Mouse (Mus musculus): ENCODE results near the gene Olfr1427. TPM values are rescaled to one million over a fixed set of nuclear protein-coding genes. Genes with fewer than 3 reads are reported as not detected.
A peak's percentile ranks its signal among the peaks of the same experiment; 100 is the strongest.
"Not testable (repeated sequence)": the region's sequence is repeated elsewhere in the genome, so short reads cannot be mapped to it uniquely, and the experiment has no call there.

Gene Olfr1427
- not detected in 2 replicates for total RNA-seq (2017)

DNA sequence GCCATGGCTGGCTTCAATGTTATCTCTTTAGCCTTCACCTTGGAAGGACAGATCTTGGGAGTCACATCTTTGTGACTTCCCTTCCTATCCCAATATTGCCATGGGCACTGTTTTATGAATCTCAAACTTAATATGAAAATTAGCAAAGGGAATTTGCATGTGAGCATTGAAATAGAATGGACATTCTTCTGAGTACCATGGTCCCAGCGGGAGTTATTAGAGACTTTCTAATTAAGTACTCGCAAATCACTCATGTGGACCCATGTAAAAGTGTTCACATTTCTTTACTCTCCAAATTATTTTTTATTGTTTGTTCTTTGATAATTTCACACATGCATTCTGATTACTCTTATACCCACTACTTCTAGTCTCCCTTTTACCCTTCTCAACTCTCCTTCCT, at the start of gene Olfr1427:
TSS of gene Olfr1427 (minus strand) at position 101 of the 400 bp plus-strand sequence.
- no peak for ATAC-seq (replicated peaks; ENCODE audit: low read depth, poor library complexity, severe bottlenecking)

DNA sequence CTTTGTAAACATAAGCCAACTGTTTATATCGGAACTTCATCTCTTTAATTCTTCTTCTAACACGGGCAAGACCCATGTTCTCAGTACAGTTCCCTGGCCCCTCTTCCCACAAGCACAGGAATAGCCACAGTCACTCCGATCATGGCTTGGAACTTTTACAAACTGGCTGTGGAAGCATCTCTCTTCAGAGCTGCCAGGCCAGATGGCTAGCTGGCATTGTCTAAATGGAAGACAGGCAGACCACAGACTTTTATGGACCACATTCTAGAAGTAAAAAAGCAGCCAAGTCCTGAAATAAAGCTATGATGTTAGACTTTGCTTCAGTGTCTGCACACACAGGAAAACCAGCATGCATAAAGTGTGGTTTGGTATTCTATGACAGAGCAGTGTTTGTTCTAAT, 42.3 kb upstream of the Olfr1427 start:
- no peak for ATAC-seq (replicated peaks; ENCODE audit: low read depth, poor library complexity, severe bottlenecking)

DNA sequence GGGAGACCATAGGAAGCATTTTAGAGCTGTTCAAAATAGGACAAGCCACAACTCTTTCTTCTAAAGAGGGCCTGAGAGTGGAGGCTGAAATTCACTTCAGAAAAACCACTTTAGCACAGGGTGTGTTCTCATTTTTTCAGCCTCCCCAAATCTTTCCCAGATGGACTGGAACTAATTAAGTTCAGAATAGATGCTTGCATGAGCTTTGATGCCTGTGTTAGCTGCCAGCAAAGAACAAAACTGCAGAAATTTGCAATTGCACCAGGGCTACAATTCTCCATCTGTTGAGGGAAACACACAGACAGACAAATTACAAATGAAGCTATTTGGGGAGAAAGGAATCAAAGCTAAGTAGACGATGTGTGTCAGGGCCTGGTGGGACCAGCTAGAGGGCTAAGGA, 40.2 kb upstream of the Olfr1427 start:
- ATAC-seq (replicated peaks; ENCODE audit: low read depth, poor library complexity, severe bottlenecking): no peak

DNA sequence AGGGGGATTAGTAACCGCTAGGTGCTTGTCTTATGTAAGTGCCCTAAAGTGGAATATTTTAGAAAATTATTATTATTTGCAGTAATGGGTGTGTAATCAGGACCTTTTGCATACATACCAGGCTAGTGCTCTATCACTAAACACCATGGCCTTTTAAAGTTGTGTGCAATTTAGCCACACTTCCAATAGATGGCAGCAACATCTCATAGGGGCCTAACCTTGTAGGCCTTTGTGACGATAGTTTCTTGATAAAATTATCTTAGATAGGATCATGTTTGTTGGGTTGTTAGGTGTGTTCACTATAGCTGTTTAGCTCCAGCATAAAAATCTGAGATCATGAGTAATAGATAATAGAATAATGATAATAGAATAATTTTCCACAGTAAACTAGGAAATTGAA, 31.2 kb upstream of the Olfr1427 start:
- peak; percentile 68; the same call in 1 of the 2 replicates for ATAC-seq (replicated peaks; ENCODE audit: low read depth, poor library complexity, severe bottlenecking)

DNA sequence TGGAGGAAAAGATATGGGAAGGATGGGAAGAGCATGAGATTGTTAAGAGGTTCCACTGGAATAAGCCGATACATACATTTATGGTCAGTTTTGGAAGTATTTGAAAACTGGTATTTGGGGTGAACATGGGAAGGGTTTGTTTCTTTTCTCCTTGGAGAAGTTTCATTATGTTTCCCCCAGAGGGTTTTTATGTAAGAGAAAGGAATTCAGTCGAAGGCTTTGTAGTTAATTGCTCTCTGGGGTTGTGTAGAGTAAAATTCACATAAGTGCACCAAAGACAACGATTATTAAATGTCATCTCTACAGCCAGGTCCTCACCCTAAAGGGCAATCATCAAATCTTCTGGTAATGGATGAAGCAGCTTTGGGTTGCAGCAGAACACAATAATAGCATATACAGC, 20.0 kb upstream of the Olfr1427 start, which contains the start of gene Olfr76:
TSS of gene Olfr76 (minus strand) at position 101 of the 400 bp plus-strand sequence.
- no peak for ATAC-seq (replicated peaks; ENCODE audit: low read depth, poor library complexity, severe bottlenecking)

DNA sequence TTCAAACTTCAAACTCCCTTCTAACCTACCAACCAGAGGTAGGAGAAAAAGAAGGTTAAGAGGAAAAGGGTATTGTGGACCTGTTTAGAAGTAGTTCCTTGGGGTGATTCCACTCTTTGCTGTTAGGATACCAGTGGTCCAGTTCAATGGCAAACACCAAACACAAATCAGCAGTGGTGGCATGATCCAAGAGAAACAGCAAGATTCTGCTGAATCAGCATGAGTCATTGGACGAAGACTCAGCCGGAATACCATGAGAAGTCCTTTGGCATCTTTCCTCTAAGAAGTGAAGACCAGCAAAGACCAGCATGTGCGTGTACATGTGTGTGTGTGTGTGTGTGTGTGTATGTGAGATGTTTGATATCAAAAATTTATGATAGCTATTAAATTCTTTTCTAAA, 13.3 kb upstream of the Olfr1427 start:
- no peak for ATAC-seq (replicated peaks; ENCODE audit: low read depth, poor library complexity, severe bottlenecking)

DNA sequence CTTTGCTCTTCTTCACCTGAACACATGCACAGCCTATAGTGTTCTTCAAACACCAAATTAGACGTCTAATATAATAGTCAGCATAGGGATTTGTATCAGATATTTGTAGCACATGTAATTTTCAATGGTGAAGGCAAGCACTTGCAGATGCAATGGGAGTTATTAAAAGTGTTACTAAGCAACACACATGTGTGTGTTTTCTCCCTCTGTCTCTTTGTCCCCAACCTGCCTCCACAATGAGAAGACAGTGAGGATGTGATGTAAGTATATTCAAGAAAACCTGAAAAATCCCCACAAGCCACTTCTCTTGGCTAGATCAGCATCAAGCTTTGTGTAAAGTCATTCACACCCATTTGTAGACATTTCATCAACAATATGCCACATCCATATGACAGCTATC, 12.7 kb upstream of the Olfr1427 start, which contains the start of gene Olfr1428:
TSS of gene Olfr1428 (minus strand) at position 101 of the 400 bp plus-strand sequence.
- no peak for ATAC-seq (replicated peaks; ENCODE audit: low read depth, poor library complexity, severe bottlenecking)

DNA sequence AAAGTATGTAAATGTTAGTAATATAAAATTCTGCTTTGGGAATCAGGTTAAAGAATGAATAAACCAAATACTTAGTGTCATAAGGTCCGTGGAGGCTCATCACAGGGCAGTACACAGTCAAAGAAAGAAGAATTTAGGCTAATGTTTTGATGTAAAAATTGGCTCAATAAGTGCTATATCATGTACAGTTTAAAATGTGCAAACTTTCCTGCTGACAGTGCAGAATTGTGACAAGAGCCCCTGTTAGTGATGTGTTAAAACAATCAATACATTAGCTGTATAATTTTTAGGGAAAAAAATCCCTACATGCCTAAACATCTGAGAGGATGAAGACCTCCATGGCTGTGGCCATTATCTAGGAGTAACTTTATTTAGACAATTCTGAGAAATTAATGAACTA, 10.7 kb upstream of the Olfr1427 start:
- ATAC-seq (replicated peaks; ENCODE audit: low read depth, poor library complexity, severe bottlenecking): no peak

DNA sequence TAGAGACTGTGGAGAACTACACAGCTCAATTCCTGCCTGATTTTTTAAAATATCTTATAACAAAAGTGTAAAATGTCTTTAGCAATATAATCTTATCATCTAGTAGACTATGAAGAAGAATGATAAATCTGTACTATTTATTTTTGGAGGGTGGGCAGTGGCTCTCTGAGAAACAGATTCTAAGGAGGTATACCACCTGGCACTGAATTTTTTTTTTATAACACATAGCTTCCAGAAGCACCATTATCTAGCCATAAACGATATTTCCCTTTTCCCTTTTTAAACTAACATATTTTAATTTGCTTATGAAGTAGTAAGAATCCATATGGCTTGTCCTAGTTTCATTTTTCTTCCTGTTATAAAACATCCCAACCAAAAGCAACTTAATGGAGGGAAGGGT, 1.4 kb upstream of the Olfr1427 start:
- no peak for ATAC-seq (replicated peaks; ENCODE audit: low read depth, poor library complexity, severe bottlenecking)

DNA sequence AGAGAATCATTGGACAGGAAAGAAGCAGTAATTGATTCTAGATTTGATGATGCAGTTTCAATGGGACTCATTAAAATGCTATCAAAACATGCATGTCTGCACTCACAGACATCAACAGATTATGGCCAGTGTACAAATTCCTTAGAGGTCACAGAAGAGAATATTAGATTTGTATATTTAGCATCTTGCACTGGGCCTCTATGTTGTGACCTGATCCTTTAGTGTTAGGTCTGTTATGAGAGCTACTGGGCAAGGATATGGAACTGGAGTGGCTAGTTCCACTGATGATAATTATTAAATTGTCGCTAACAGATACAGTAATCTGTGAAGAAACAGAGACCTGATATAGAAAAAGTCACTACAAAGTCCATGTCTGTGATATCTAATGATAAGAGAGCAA, 11.2 kb downstream of the Olfr1427 start, which contains the start of gene Olfr1426:
TSS of gene Olfr1426 (minus strand) at position 101 of the 400 bp plus-strand sequence.
- ATAC-seq (replicated peaks; ENCODE audit: low read depth, poor library complexity, severe bottlenecking): no peak

DNA sequence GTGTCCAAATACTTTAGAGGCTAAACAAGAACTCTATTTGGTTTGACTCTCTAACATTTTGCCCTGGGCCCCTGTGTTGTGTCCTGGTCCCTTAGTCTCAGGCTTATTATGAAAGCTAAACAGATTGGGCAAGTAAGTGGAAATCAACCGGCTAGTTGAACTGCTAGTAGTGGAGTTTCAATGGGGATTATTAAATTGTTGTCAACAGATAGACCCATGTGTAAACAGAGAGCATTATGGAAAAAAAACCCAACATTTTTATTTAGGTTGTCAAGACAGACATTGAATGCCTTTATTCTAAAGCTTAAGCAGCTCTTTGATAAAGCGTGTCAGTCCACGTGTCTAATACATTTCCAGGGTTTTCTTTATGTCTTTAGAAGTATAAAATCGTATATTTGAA, 25.5 kb downstream of the Olfr1427 start, which contains the start of gene Olfr1425:
TSS of gene Olfr1425 (minus strand) at position 101 of the 400 bp plus-strand sequence.
- not testable (repeated sequence) for ATAC-seq (replicated peaks; ENCODE audit: low read depth, poor library complexity, severe bottlenecking)

DNA sequence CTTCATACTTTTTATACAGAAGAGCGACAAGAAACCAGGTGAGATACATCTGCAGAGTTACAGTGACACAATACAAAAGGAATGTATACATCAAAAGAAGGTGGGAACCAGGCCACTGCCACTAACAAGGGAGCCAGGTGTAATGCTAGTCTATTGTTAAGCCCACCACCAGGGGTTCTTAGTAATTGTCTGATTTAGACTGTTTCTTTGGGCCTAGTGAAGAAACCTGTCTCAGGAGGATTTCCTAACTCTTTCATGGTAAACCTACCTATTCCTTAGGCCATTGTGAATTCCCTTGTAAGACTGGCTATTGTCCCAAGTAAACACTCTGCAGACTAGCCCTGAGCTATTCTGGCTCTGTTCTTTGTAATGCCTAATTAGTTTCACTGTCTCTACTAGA, 33.6 kb downstream of the Olfr1427 start:
- ATAC-seq (replicated peaks; ENCODE audit: low read depth, poor library complexity, severe bottlenecking): not testable (repeated sequence)

DNA sequence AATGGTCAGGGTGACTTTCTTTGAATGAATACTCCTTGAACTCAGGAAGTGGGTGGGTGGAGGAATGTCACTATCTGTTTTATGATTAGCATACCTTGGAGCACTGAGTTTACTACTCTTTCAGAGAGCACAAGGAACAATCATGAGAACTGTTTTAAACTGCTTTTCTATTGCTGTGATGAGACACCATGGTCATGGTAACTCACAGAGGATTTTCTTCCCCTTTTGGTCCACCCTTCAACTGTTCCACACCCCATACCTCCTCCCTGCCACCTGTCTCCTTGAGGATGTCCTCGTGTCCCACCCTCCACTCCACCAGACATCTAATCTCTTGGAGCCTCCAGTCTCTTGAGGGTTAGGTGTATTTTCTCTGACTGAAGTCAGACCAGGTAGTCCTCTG, 35.3 kb downstream of the Olfr1427 start:
- ATAC-seq (replicated peaks; ENCODE audit: low read depth, poor library complexity, severe bottlenecking): not testable (repeated sequence)

DNA sequence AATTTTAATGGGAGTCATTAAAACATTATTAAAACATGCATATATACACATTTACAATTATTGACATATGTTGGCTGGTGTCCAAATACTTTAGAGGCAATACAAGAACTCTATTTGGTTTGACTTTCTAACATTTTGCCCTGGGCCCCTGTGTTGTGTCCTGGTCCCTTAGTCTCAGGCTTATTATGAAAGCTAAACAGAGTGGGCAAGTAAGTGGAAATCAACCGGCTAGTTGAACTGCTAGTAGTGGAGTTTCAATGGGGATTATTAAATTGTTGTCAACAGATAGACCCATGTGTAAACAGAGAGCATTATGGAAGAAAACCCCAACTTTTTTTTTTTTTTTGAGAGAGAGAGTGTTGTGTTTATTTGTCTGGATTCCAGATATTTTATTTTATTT, 40.6 kb downstream of the Olfr1427 start, which contains the start of gene Olfr1424:
TSS of gene Olfr1424 (minus strand) at position 101 of the 400 bp plus-strand sequence.
- ATAC-seq (replicated peaks; ENCODE audit: low read depth, poor library complexity, severe bottlenecking): not testable (repeated sequence)

Other genes starting within 250 kb of the Olfr1427 start
- not detected in 2 replicates for gene Olfr1418, start 242.3 kb downstream of the Olfr1427 start, total RNA-seq (2017)
- not detected in 2 replicates for gene Olfr1419, start 228.2 kb downstream of the Olfr1427 start, total RNA-seq (2017)
- gene Olfr1420, start 216.8 kb downstream of the Olfr1427 start, total RNA-seq (2017): not detected in 2 replicates
- gene Patl1, start 190.9 kb downstream of the Olfr1427 start, total RNA-seq (2017): 18.2 and 21.0 TPM in 2 replicates
- 31.4 and 47.0 TPM in 2 replicates for gene Osbp, start 137.4 kb downstream of the Olfr1427 start, total RNA-seq (2017)
- gene Olfr1423, start 62.0 kb downstream of the Olfr1427 start, total RNA-seq (2017): not detected in 2 replicates
- gene Olfr1424, start 40.7 kb downstream of the Olfr1427 start, total RNA-seq (2017): not detected in 2 replicates
- not detected in 2 replicates for gene Olfr1425, start 25.6 kb downstream of the Olfr1427 start, total RNA-seq (2017)
- not detected in 2 replicates for gene Olfr1426, start 11.3 kb downstream of the Olfr1427 start, total RNA-seq (2017)
- gene Olfr1428, start 12.6 kb upstream of the Olfr1427 start, total RNA-seq (2017): not detected in 2 replicates
- gene Olfr76, start 19.9 kb upstream of the Olfr1427 start, total RNA-seq (2017): not detected in 2 replicates
- gene Olfr1555-ps1, start 66.8 kb upstream of the Olfr1427 start, total RNA-seq (2017): not detected in 2 replicates
- not detected in 2 replicates for gene Olfr1431, start 97.3 kb upstream of the Olfr1427 start, total RNA-seq (2017)
- not detected in 2 replicates for gene Olfr1432, start 129.3 kb upstream of the Olfr1427 start, total RNA-seq (2017)
- gene Olfr262, start 138.3 kb upstream of the Olfr1427 start, total RNA-seq (2017): not detected in 2 replicates
- gene Olfr235, start 157.7 kb upstream of the Olfr1427 start, total RNA-seq (2017): not detected in 2 replicates
- not detected in 2 replicates for gene Olfr1434, start 176.5 kb upstream of the Olfr1427 start, total RNA-seq (2017)
- gene Olfr1436, start 195.8 kb upstream of the Olfr1427 start, total RNA-seq (2017): not detected in 2 replicates
- not detected in 2 replicates for gene Olfr1437, start 221.8 kb upstream of the Olfr1427 start, total RNA-seq (2017)
- not detected in 2 replicates for gene Olfr1438-ps1, start 232.6 kb upstream of the Olfr1427 start, total RNA-seq (2017)